Mouse (Mus musculus): ENCODE data around the gene Lyar. TPM values are rescaled to one million over a fixed set of nuclear protein-coding genes. Genes with fewer than 3 reads are reported as not detected.
A peak's percentile ranks its signal among the peaks of the same experiment; 100 is the strongest.

Lyar gene
- polyA plus RNA-seq, 1 experiment from 2014 or later, result 30.2 TPM

GRCm38 (mm10) chr5:38213009-38213408 lies 7.3 kb upstream of the Lyar start:
- 92% methylated on average over 6 of the region's 6 CpGs for WGBS (ENCODE audit: missing documents)
- Histone ChIP-seq H3K36me3 (ENCODE audit: inconsistent target) (peaks cover 36% of the 10 kb centered on the region), H3K27ac (no peak overlapping the region), H3K4me3 (ENCODE audit: inconsistent target) (no peak overlapping the region), H3K79me2 (ENCODE audit: inconsistent target) (peaks cover 7% of the 10 kb centered on the region; the same call in 1 of the 2 replicates)

GRCm38 (mm10) chr5:38219771-38220307 lies 431 bp upstream of the Lyar start:
- H3K79me2 ChIP-seq (ENCODE audit: inconsistent target), result peaks cover 57% of the 10 kb centered on the region
- under 1% methylated on average over 35 of the region's 35 CpGs for WGBS (ENCODE audit: missing documents)
- peaks cover 9% of the 10 kb centered on the region; the same call in 1 of the 2 replicates for H3K36me3 ChIP-seq (ENCODE audit: inconsistent target)
- no peak overlapping the region for H3K27ac ChIP-seq
- peak overlapping the region; percentile 92 for H3K4me3 ChIP-seq (ENCODE audit: inconsistent target)

GRCm38 (mm10) chr5:38235422-38235821 lies 15.2 kb downstream of the Lyar start:
- Histone ChIP-seq H3K4me3 (ENCODE audit: inconsistent target) (no peak overlapping the region), H3K36me3 (ENCODE audit: inconsistent target) (peaks cover 9% of the 10 kb centered on the region; the same call in 1 of the 2 replicates), H3K79me2 (ENCODE audit: inconsistent target) (no peaks in the 10 kb centered on the region), H3K27ac (no peak overlapping the region)
- 67% methylated on average over 4 of the region's 4 CpGs for WGBS (ENCODE audit: missing documents)

GRCm38 (mm10) chr5:38236627-38237026 lies 16.4 kb downstream of the Lyar start:
- no peak overlapping the region for H3K4me3 ChIP-seq (ENCODE audit: inconsistent target)
- 88% methylated on average over 2 of the region's 2 CpGs for WGBS (ENCODE audit: missing documents)
- H3K79me2 ChIP-seq (ENCODE audit: inconsistent target), result no peaks in the 10 kb centered on the region
- H3K27ac ChIP-seq, result no peak overlapping the region
- peaks cover 8% of the 10 kb centered on the region; the same call in 1 of the 2 replicates for H3K36me3 ChIP-seq (ENCODE audit: inconsistent target)

- Histone ChIP-seq H3K27ac (no peak overlapping the region), H3K4me3 (ENCODE audit: inconsistent target) (no peak overlapping the region), H3K79me2 (ENCODE audit: inconsistent target) (no peaks in the 10 kb centered on the region), H3K36me3 (ENCODE audit: inconsistent target) (no peaks in the 10 kb centered on the region)
- whole genome bisulfite sequencing (ENCODE audit: missing documents), result 84% methylated on average over 5 of the region's 5 CpGs
Observed at GRCm38 (mm10) chr5:38240727-38241472, 20.6 kb downstream of the Lyar start.

GRCm38 (mm10) chr5:38241473-38241834 lies 21.2 kb downstream of the Lyar start:
- Histone ChIP-seq H3K27ac (no peak overlapping the region), H3K4me3 (ENCODE audit: inconsistent target) (no peak overlapping the region)
- WGBS (ENCODE audit: missing documents), result 97% methylated on average over 3 of the region's 3 CpGs

GRCm38 (mm10) chr5:38241966-38242365 lies 21.7 kb downstream of the Lyar start:
- H3K36me3 ChIP-seq (ENCODE audit: inconsistent target), result no peaks in the 10 kb centered on the region
- no peak overlapping the region for H3K4me3 ChIP-seq (ENCODE audit: inconsistent target)
- no peaks in the 10 kb centered on the region for H3K79me2 ChIP-seq (ENCODE audit: inconsistent target)
- 90% methylated on average over 6 of the region's 6 CpGs for WGBS (ENCODE audit: missing documents)
- no peak overlapping the region for H3K27ac ChIP-seq

More at GRCm38 (mm10) chr5:38241473-38241834, 21.2 kb downstream of the Lyar start:
- Histone ChIP-seq H3K79me2 (ENCODE audit: inconsistent target) (no peaks in the 10 kb centered on the region), H3K36me3 (ENCODE audit: inconsistent target) (no peaks in the 10 kb centered on the region)

GRCm38 (mm10) chr5:38255195-38255594 lies 34.9 kb downstream of the Lyar start:
- WGBS (ENCODE audit: missing documents), result 41% methylated on average over 4 of the region's 4 CpGs

GRCm38 (mm10) chr5:38255644-38256043 lies 35.4 kb downstream of the Lyar start:
- H3K4me3 ChIP-seq (ENCODE audit: inconsistent target), result no peak overlapping the region
- peaks cover 4% of the 10 kb centered on the region for H3K79me2 ChIP-seq (ENCODE audit: inconsistent target)
- WGBS (ENCODE audit: missing documents), result 15% methylated on average over 3 of the region's 3 CpGs
- no peak overlapping the region for H3K27ac ChIP-seq
- H3K36me3 ChIP-seq (ENCODE audit: inconsistent target), result no peaks in the 10 kb centered on the region

More at GRCm38 (mm10) chr5:38255195-38255594, 34.9 kb downstream of the Lyar start:
- Histone ChIP-seq H3K4me3 (ENCODE audit: inconsistent target) (no peak overlapping the region), H3K27ac (no peak overlapping the region), H3K79me2 (ENCODE audit: inconsistent target) (no peaks in the 10 kb centered on the region; the same call in 1 of the 2 replicates), H3K36me3 (ENCODE audit: inconsistent target) (no peaks in the 10 kb centered on the region)

- Histone ChIP-seq H3K36me3 (ENCODE audit: inconsistent target) (no peaks in the 10 kb centered on the region), H3K4me3 (ENCODE audit: inconsistent target) (no peak overlapping the region), H3K27ac (no peak overlapping the region), H3K79me2 (ENCODE audit: inconsistent target) (peaks cover 13% of the 10 kb centered on the region)
- 90% methylated on average over 1 of the region's 1 CpGs for WGBS (ENCODE audit: missing documents)
Observed at GRCm38 (mm10) chr5:38256551-38256950, 36.3 kb downstream of the Lyar start.

GRCm38 (mm10) chr5:38258034-38258772 lies 37.9 kb downstream of the Lyar start:
- Histone ChIP-seq H3K79me2 (ENCODE audit: inconsistent target) (peaks cover 22% of the 10 kb centered on the region), H3K27ac (no peak overlapping the region), H3K36me3 (ENCODE audit: inconsistent target) (peaks cover 11% of the 10 kb centered on the region; the same call in 1 of the 2 replicates), H3K4me3 (ENCODE audit: inconsistent target) (no peak overlapping the region)
- WGBS (ENCODE audit: missing documents), result 92% methylated on average over 8 of the region's 8 CpGs

GRCm38 (mm10) chr5:38258773-38259146 lies 38.5 kb downstream of the Lyar start:
- Histone ChIP-seq H3K36me3 (ENCODE audit: inconsistent target) (peaks cover 16% of the 10 kb centered on the region; the same call in 1 of the 2 replicates), H3K79me2 (ENCODE audit: inconsistent target) (peaks cover 22% of the 10 kb centered on the region), H3K27ac (no peak overlapping the region), H3K4me3 (ENCODE audit: inconsistent target) (no peak overlapping the region)
- 96% methylated on average over 5 of the region's 5 CpGs for WGBS (ENCODE audit: missing documents)

GRCm38 (mm10) chr5:38259455-38260106 lies 39.3 kb downstream of the Lyar start:
- H3K4me3 ChIP-seq (ENCODE audit: inconsistent target), result peak overlapping the region; percentile 89
- H3K27ac ChIP-seq, result peak overlapping the region; percentile 71
- H3K36me3 ChIP-seq (ENCODE audit: inconsistent target), result peaks cover 24% of the 10 kb centered on the region; the same call in 1 of the 2 replicates
- 45% methylated on average over 8 of the region's 9 CpGs for WGBS (ENCODE audit: missing documents)
- peaks cover 22% of the 10 kb centered on the region for H3K79me2 ChIP-seq (ENCODE audit: inconsistent target)

- Histone ChIP-seq H3K36me3 (ENCODE audit: inconsistent target) (peaks cover 30% of the 10 kb centered on the region; the same call in 1 of the 2 replicates), H3K79me2 (ENCODE audit: inconsistent target) (peaks cover 22% of the 10 kb centered on the region), H3K27ac (peak within 1 kb of the TSS; percentile 71), H3K4me3 (ENCODE audit: inconsistent target) (peak within 1 kb of the TSS; percentile 89)
- WGBS (ENCODE audit: missing documents), result under 1% methylated on average over 40 of the region's 40 CpGs
Observed at GRCm38 (mm10) chr5:38260107-38260682, 39.9 kb downstream of the Lyar start, which contains the start of gene Tmem128. Tmem128 (plus strand) TSS chr5:38260185.

Measured in macrophage (primary cell).